Mouse (Mus musculus) cerebellum, adult 2 months (tissue): ENCODE measurements around the gene Msh3. TPM values are rescaled to one million over a fixed set of nuclear protein-coding genes. Genes with fewer than 3 reads are reported as not detected.

Source experiments
- DNase-seq, 2 experiments: peaks; one replicate each; pipeline ENCODE4 v3.0.0; 2021
- H3K27ac ChIP-seq: fragments of 200-500 bp; 2 replicates; pipeline ENCODE4 v1.5.1; 2012; ENCODE audit warnings: low read length, control low read depth, inconsistent platforms; ENCODE audit not compliant: insufficient read depth
- H3K27me3 ChIP-seq: fragments of 200-500 bp; 2 replicates; pipeline ENCODE4 v1.6.1; 2012; ENCODE audit warnings: inconsistent platforms, mild to moderate bottlenecking, low read length, moderate library complexity; ENCODE audit not compliant: control insufficient read depth, insufficient read depth
- H3K4me1 ChIP-seq: fragments of 200-500 bp; 2 replicates; pipeline ENCODE4 v1.6.1; 2011; ENCODE audit warnings: low read length; ENCODE audit not compliant: control insufficient read depth, insufficient read depth
- H3K4me3 ChIP-seq: fragments of 200-500 bp; replicated peaks from 2 replicates; pipeline ENCODE3; 2011; ENCODE audit warnings: mild to moderate bottlenecking, low read depth, low read length, control low read depth; ENCODE audit not compliant: insufficient read depth
- CTCF ChIP-seq: fragments of 200-500 bp; IDR thresholded peaks from 2 replicates; pipeline ENCODE4 v1.5.1; 2011; ENCODE audit warnings: low read depth, mild to moderate bottlenecking, control low read depth, low read length, moderate library complexity, borderline replicate concordance; ENCODE audit not compliant: insufficient read depth
- POLR2A ChIP-seq: fragments of 200-500 bp; IDR thresholded peaks from 2 replicates; pipeline ENCODE4 v1.6.1; 2011; ENCODE audit warnings: low read length, control low read depth, borderline replicate concordance; ENCODE audit not compliant: insufficient read depth
- WGBS: fragments of 180-500 bp; shearing (Covaris S2); methylation state at CpG from one replicate; pipeline ENCODE4 v1.1.7; 2018; 5-methylcytosine and 5-hydroxymethylcytosine counted together
- polyA plus RNA-seq: library from polyadenylated mRNA; depleted of rRNA; stranded (reverse); fragments of >200 nt; gene quantifications from 2 replicates; pipeline ENCODE4 v1.2.3, GENCODE M21; 2012

Msh3 gene
- polyA plus RNA-seq, 1 experiment = 25.1 TPM

DNA sequence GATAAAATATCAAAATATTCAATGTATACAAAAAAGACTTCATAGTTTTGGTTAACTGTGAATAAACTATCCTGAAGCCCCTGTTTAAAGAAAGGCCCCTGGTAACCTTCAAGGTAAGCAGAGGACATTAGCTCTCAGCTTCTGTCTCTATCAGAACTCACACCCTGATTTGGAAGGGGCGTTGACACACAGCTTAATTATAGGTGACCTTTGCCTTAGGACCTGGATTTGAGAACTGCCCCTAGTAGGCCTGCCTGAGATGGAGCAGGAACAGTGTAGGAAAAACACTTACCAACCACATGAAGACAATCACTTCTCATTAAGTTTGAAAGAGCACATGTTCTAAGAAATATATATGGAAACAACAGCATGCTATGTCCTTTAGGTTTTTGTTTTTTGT is 55.3 kb downstream of the Msh3 start:
- no peak for DNase-seq
- Histone ChIP-seq H3K27ac (no peak overlapping the region), H3K27me3 (no peaks in the 10 kb centered on the region), H3K4me1 (no peaks in the 10 kb centered on the region), H3K4me3 (no peak overlapping the region)
- 97% methylated on average over 1 of the region's 1 CpGs for WGBS
- no peak for TF ChIP-seq POLR2A
- no peak for TF ChIP-seq CTCF

DNA sequence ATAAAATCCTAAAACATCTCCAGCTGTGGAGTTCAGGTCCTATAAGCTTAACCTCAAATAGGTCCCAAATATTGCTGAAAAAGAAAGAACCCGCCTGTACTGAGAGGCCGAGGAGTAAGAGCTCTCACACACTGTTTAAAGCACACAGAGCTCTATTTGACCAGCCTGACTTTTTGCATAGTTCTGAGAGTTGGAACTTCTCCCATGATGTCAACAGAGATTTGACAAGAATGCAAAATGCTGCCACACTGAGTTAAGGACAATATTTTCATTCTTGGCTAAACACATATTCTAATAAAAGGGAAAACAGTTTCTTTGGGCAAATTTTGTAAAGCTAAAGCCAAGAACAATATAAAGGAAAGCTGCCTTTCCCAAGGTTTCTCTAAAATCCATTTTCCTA is 57.8 kb downstream of the Msh3 start:
- no peaks in the 10 kb centered on the region for H3K4me1 ChIP-seq
- WGBS = 67% methylated on average over 2 of the region's 2 CpGs
- TF ChIP-seq POLR2A (no peak), CTCF (no peak)
- no peak overlapping the region for H3K27ac ChIP-seq
- no peak overlapping the region for H3K4me3 ChIP-seq
- no peaks in the 10 kb centered on the region for H3K27me3 ChIP-seq
- DNase-seq = no peak

DNA sequence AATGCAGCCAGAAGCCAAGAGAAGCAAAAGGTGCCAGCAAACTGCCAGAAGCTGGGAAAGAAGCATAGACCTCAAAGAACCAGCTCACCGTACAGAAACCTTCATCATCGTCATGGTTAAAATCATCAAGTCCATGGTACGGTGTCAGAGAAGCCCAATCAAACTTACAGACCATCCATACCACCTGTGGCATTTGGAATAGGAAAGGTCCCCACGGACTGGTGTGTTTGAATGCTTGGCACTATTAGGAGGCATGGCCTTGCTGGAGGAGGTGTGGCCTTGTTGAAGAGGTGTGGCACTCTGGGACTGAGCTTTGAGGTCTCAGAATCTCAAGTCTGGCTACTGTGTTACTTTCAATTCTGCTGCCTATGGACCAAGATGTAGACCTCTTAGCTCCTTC is 58.3 kb downstream of the Msh3 start:
- WGBS = 70% methylated on average over 4 of the region's 4 CpGs
- Histone ChIP-seq H3K4me1 (no peaks in the 10 kb centered on the region), H3K27me3 (no peaks in the 10 kb centered on the region), H3K27ac (no peak overlapping the region), H3K4me3 (no peak overlapping the region)
- TF ChIP-seq CTCF = no peak
- no peak for TF ChIP-seq POLR2A
- no peak for DNase-seq

DNA sequence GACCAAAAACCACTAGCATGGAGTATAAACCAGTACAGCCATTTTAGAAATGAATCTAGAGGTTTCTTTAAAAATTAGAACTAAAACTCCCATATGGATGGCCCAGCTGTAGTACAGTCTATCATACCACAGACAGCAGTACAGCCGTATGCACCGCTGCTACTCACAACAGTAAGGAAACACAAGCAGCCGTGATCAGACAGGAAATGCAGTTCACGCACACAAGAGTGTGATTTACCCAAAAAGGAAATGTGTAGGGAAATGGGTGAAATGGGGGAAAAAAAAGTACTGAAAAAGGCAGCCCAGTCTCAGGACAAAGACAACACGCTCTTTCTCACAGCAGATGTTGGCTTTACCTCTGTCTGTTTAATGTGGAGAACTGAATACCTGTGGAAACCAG is 60.9 kb downstream of the Msh3 start:
- H3K4me3 ChIP-seq = no peak overlapping the region
- DNase-seq = no peak
- 92% methylated on average over 5 of the region's 5 CpGs for WGBS
- H3K27ac ChIP-seq = no peak overlapping the region
- TF ChIP-seq POLR2A = no peak
- TF ChIP-seq CTCF = no peak
- no peaks in the 10 kb centered on the region for H3K27me3 ChIP-seq
- H3K4me1 ChIP-seq = no peaks in the 10 kb centered on the region

DNA sequence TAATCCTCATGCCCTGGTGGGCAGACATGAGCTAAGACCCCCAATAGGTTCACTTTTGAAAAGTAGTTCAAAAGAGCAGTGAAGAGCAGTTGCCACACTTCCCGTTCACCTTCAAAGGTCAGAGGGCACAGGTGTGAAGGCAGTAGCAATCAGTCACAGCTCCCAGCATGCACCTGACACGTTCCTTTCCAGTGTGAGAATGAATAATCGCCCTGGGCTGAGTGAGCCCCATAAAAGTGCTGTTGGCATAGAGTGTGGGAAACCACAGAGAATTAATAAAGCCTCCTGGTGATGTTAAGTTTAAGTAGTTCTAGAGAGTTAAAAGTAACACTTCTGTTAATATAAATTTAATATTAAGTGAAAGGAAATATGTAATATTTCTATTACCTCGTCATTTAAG is 63.2 kb downstream of the Msh3 start:
- Histone ChIP-seq H3K27ac (no peak overlapping the region), H3K27me3 (no peaks in the 10 kb centered on the region), H3K4me3 (no peak overlapping the region), H3K4me1 (no peaks in the 10 kb centered on the region)
- no peak for TF ChIP-seq CTCF
- TF ChIP-seq POLR2A = no peak
- DNase-seq = no peak
- WGBS = 72% methylated on average over 4 of the region's 4 CpGs

DNA sequence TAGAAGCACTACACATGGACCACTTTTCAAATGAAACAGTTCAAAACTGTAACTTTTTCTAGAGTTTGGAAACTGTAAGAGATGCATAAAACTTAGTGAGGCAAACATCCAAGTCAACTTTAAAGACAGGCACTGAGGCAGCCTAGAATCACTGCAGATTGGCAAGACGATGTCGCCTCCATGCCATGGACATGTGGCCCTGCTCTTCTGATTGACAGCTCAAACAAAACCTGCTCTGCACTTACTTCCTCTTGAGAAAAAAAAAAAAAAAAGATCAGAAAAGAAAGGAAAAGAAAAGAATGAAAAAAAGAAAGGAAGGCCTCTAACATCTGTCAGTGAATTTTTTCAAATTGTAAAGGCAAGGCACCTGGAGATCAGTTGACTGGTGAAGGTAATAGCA is 77.8 kb downstream of the Msh3 start:
- WGBS = 74% methylated on average over 2 of the region's 2 CpGs
- Histone ChIP-seq H3K27me3 (no peaks in the 10 kb centered on the region), H3K4me3 (no peak overlapping the region), H3K4me1 (no peaks in the 10 kb centered on the region), H3K27ac (no peak overlapping the region)
- DNase-seq = no peak
- TF ChIP-seq POLR2A (no peak), CTCF (no peak)

DNA sequence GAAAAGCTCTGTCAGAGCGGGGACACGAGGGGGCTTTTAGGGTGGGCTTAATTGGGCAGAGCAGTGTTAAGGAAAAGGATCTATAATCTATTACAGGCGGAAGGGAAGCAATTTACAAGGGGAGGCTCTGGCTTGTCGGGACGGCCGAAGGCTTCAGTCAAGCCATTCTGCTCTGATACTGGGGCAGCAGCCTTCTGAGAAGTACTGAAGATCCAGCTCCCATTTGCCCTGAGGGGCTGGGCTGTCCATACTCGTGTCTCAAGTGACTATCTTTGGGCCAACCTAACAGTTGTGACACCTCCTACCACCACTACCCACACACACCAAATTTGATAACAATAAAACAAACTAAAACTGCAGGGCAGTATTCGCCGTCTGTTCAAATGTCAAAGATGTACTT is 79.5 kb downstream of the Msh3 start:
- Histone ChIP-seq H3K4me3 (no peak overlapping the region), H3K27ac (no peak overlapping the region), H3K27me3 (no peaks in the 10 kb centered on the region), H3K4me1 (no peaks in the 10 kb centered on the region)
- 94% methylated on average over 9 of the region's 9 CpGs for WGBS
- TF ChIP-seq CTCF (no peak), POLR2A (no peak)
- DNase-seq = no peak

DNA sequence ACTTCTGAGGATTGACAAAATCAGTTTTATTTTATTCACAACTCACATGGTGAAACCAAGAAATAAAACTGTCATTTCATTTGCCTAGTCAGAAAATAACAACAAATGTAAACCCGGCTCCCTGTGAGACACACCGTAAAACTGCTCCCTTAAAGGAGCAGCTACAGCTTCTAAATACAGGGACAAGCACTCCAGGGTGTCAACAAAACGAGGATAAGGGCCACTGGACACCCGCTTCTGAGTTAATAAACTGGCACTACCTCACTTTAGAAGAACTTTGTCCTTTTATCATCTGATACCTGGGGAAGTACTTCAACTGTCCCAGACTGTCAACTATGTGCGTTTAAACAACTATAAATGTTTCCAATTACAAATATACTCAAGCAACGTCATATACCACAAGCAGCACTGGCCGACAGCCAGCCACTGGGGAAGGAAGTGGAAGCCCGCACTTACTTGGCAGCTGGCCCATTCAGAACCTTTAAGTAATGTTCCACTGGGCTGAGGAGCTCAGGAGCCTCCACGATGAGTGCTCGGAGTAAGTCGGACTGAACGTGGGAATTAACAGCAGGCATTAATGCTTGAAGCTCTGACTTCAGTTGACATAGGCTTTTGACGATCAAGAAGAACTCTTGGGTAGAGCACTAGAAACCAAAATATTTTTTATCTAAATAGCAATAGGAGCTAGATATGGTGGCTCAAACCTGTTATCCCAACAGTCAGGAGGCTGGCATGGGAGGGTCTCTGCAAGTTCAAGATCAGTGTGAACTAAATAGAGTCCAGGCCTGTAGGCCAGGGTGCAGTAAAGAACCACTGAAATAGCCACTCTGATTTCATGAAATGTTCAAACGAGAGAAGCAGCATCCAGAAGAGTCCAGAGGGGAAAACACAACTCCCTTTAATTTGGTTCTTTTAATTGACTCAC is 80.3 kb downstream of the Msh3 start:
- DNase-seq = peak in 1 of 2 experiments; percentile 19
- WGBS = 53% methylated on average over 14 of the region's 14 CpGs
- no peak overlapping the region for H3K27ac ChIP-seq
- H3K4me1 ChIP-seq = no peaks in the 10 kb centered on the region
- no peaks in the 10 kb centered on the region for H3K27me3 ChIP-seq
- TF ChIP-seq POLR2A (no peak), CTCF (no peak)
- no peak overlapping the region for H3K4me3 ChIP-seq
